ENCODE assay signal across 8 mouse cellular contexts in the genomic region with DNA sequence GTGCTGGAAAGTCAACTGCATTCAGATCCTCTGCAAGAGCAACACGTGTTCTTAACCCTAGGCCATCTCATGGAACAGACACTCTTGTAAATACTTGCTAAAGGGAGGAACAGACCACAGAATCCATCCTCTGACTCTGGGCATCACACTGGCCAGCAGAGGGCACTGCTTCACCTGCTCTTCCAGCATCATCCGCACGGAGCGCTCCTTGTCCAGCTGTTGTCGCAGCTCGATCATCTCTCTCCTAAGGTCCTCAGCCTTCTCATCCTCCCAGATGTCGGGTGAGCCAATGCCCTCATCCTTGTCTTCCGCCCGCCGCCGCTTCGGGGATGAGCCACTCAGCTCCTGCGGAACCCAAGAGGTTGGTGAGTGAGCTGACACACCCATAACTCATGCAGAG. TPM values are rescaled to one million over a fixed set of nuclear protein-coding genes. Genes with fewer than 3 reads are reported as not detected.
A peak's percentile ranks its signal among the peaks of the same experiment; 100 is the strongest.
DNase-seq lines count a peak whose midpoint lies in the region; ATAC-seq lines count a peak whose summit lies in the region.
"Had no signal": no experiment of that assay in that cellular context is flagged by ENCODE, and none has a peak within 500 bp of the region (broad histone marks: within the 10 kb centered on the region; RNA-seq: fewer than 3 reads in every experiment).

No protein-coding gene starts in this region.

- no peaks in the 10 kb centered on the region for H3K4me1 ChIP-seq in hindbrain, embryonic 16.5 days (ENCODE audit: control insufficient read depth, insufficient read depth, low read depth, low read length)

- intact Hi-C loops in left cerebral cortex, postnatal 14 days (cut with DNase I), result loop anchor here (5.0 kb wide), 2 partner anchors 56 to 111 kb away; no protein-coding TSS in a partner anchor

- no peaks in the 10 kb centered on the region for H3K9me3 ChIP-seq in hindbrain, embryonic 16.5 days (ENCODE audit: control insufficient read depth, low read length)
- H3K9me3 ChIP-seq: limb, embryonic 12.5 days had no signal

- no peaks in the 10 kb centered on the region for H3K27me3 ChIP-seq in hindbrain, embryonic 16.5 days (replicated peaks; ENCODE audit: control insufficient read depth, insufficient read depth, low read length)
- H3K27me3 ChIP-seq: limb, embryonic 12.5 days had no signal

- 37% methylated on average over 13 of the region's 13 CpGs for WGBS in hindbrain, embryonic 16.5 days

- peak; percentile 90 for DNase-seq in ZHBTc4 (ENCODE audit: low read depth, low spot score)
- DNase-seq in cerebellum, adult 9-11 months, result peak; percentile 55
- DNase-seq in left cerebral cortex, postnatal 14 days (ENCODE audit: low spot score in 2 of 2), result peak; percentile 69 to 71
- DNase-seq in mesoderm, embryonic 11.5 days (ENCODE audit: low read depth, low spot score), result peak; percentile 82
- peak; percentile 27 to 47 for DNase-seq in right cerebral cortex, postnatal 36 days (ENCODE audit: low spot score in 2 of 2)

- H3K9ac ChIP-seq in hindbrain, embryonic 16.5 days (ENCODE audit: low read depth, low read length), result no peak overlapping the region
- H3K9ac ChIP-seq: limb, embryonic 12.5 days had no signal

- peaks cover 6% of the 10 kb centered on the region; the same call in 1 of the 2 replicates for H3K36me3 ChIP-seq in hindbrain, embryonic 16.5 days (ENCODE audit: control insufficient read depth, insufficient read depth, low read length)

- ATAC-seq in frontal cortex, adult (ENCODE audit: low TSS enrichment), result peak; percentile 90
- ATAC-seq in hindbrain, embryonic 16.5 days, result peak; percentile 74

- no peak overlapping the region for H3K4me2 ChIP-seq in hindbrain, embryonic 16.5 days (ENCODE audit: low read length)

- no peak overlapping the region for H3K27ac ChIP-seq in hindbrain, embryonic 16.5 days (ENCODE audit: low read depth, low read length)
- H3K27ac ChIP-seq: limb, embryonic 12.5 days had no signal

- no peak overlapping the region for H3K4me3 ChIP-seq in hindbrain, embryonic 16.5 days (ENCODE audit: low read length)
- H3K4me3 ChIP-seq: limb, embryonic 12.5 days had no signal

RNA-seq across cellular contexts. Expression of a gene that starts 8.6 kb away (rescaled TPM):
- polyA plus RNA-seq in hindbrain, embryonic 16.5 days (2015; fragmentation: Nextera tagmentation; extraction: Ambion mirVana), result 8.5 and 10.6 TPM in 2 replicates
- 1 to 10 TPM; 2.8 to 3.1 TPM for total RNA-seq in left cerebral cortex, postnatal 14 days (2021)

RNA-seq across cellular contexts. Expression of a gene that starts 9.4 kb away (rescaled TPM):
- 16.3 and 27.7 TPM in 2 replicates for polyA plus RNA-seq in hindbrain, embryonic 16.5 days (2015; fragmentation: Nextera tagmentation; extraction: Ambion mirVana)
- total RNA-seq in left cerebral cortex, postnatal 14 days (2021), result 10 to 100 TPM; 14.2 to 18.8 TPM

RNA-seq across cellular contexts. Expression of a gene that starts 43.5 kb away (rescaled TPM):
- 13.0 and 14.2 TPM in 2 replicates for polyA plus RNA-seq in hindbrain, embryonic 16.5 days (2015; fragmentation: Nextera tagmentation; extraction: Ambion mirVana)
- total RNA-seq in left cerebral cortex, postnatal 14 days (2021), result 10 to 100 TPM; 16.3 to 18.0 TPM

Comparison
In these comparisons a context has a peak if more than half of its experiments do, and no peak if none do; other contexts are left out.
1. DNase-seq: peak in every context shown above with its lines; median percentile 90 in ZHBTc4; 82 in mesoderm, embryonic 11.5 days; 70 in left cerebral cortex, postnatal 14 days; 55 in cerebellum, adult 9-11 months; 37 in right cerebral cortex, postnatal 36 days.